Mouse (Mus musculus) embryonic facial prominence, embryonic 12.5 days (tissue): ENCODE results near the gene Pou2f2. TPM values are rescaled to one million over a fixed set of nuclear protein-coding genes. Genes with fewer than 3 reads are reported as not detected.

ENCODE experiments used
- ATAC-seq: fragments of 200-750 bp; cut with Nextera tagmentation; 2 replicates; pipeline ENCODE4 v1.8.0; 2017; ENCODE audit not compliant: insufficient number of reproducible peaks, insufficient read depth, low FRiP score, low TSS enrichment
- H3K27ac ChIP-seq: fragments of 300-500 bp; sonication (generic); 2 replicates; pipeline ENCODE4 v1.5.1; 2016; ENCODE audit warnings: mild to moderate bottlenecking
- H3K27me3 ChIP-seq: fragments of 300-500 bp; sonication (generic); 2 replicates; pipeline ENCODE4 v1.6.1; 2016; ENCODE audit warnings: mild to moderate bottlenecking, moderate library complexity
- H3K36me3 ChIP-seq: fragments of 300-500 bp; sonication (generic); 2 replicates; pipeline ENCODE4 v1.6.1; 2016; ENCODE audit warnings: mild to moderate bottlenecking
- H3K4me1 ChIP-seq: fragments of 300-500 bp; sonication (generic); 2 replicates; pipeline ENCODE4 v1.6.1; 2016
- H3K4me2 ChIP-seq: fragments of 300-500 bp; sonication (generic); replicated peaks from 2 replicates; pipeline ENCODE4 v1.6.1; 2016; ENCODE audit warnings: mild to moderate bottlenecking, moderate library complexity
- H3K4me3 ChIP-seq: fragments of 300-500 bp; sonication (generic); 2 replicates; pipeline ENCODE4 v1.5.1; 2016; ENCODE audit warnings: mild to moderate bottlenecking
- H3K9ac ChIP-seq: fragments of 300-500 bp; sonication (generic); 2 replicates; pipeline ENCODE4 v1.6.1; 2016; ENCODE audit warnings: mild to moderate bottlenecking, moderate library complexity
- H3K9me3 ChIP-seq: fragments of 300-500 bp; sonication (generic); 2 replicates; pipeline ENCODE4 v1.6.1; 2016; ENCODE audit warnings: mild to moderate bottlenecking, moderate library complexity
- WGBS: fragments of 180-500 bp; shearing (Covaris S2); methylation state at CpG from one replicate; pipeline ENCODE4 v1.1.7; 2016; 5-methylcytosine and 5-hydroxymethylcytosine counted together
- polyA plus RNA-seq: library from polyadenylated mRNA; unstranded; fragments of >200 nt; fragmentation: Nextera tagmentation; extraction: Ambion mirVana; gene quantifications from 2 replicates; pipeline ENCODE4 v1.2.1, GENCODE M21; 2016

The Pou2f2 gene
- 2.3 and 3.2 TPM in 2 replicates for polyA plus RNA-seq

- ATAC-seq: peak; percentile 84
- Histone ChIP-seq H3K4me1 (peaks cover 9% of the 10 kb centered on the region; the same call in 1 of the 2 replicates), H3K9ac (peak within 1 kb of the TSS; percentile 59), H3K27ac (peak within 1 kb of the TSS; percentile 50; the same call in 1 of the 2 replicates), H3K27me3 (peaks cover 91% of the 10 kb centered on the region), H3K9me3 (no peaks in the 10 kb centered on the region), H3K36me3 (no peaks in the 10 kb centered on the region), H3K4me2 (peak within 1 kb of the TSS; percentile 87), H3K4me3 (peak within 1 kb of the TSS; percentile 54)
- under 1% methylated on average over 38 of the region's 56 CpGs for whole genome bisulfite sequencing
These were observed at the start of gene Pou2f2 for GRCm38 (mm10) chr7:25179606-25180161. Pou2f2 (minus strand) TSS chr7:25179726.

GRCm38 (mm10) chr7:25227523-25228300 lies 48.2 kb upstream of the Pou2f2 start:
- no peaks in the 10 kb centered on the region for H3K9me3 ChIP-seq
- H3K27me3 ChIP-seq: no peaks in the 10 kb centered on the region
- H3K9ac ChIP-seq: no peak overlapping the region
- peaks cover 96% of the 10 kb centered on the region for H3K36me3 ChIP-seq
- no peak overlapping the region for H3K27ac ChIP-seq
- H3K4me3 ChIP-seq: no peak overlapping the region
- no peaks in the 10 kb centered on the region for H3K4me1 ChIP-seq
- ATAC-seq: no peak
- 88% methylated on average over 1 of the region's 1 CpGs for WGBS
- H3K4me2 ChIP-seq: no peak overlapping the region

- Histone ChIP-seq H3K27ac (0 out of 2 replicates have a peak overlapping the region, but pooled peaks have one; percentile 91), H3K36me3 (peaks cover 43% of the 10 kb centered on the region)
- ATAC-seq: no peak
These were observed 42.9 kb upstream of the Pou2f2 start for GRCm38 (mm10) chr7:25222275-25222967.

GRCm38 (mm10) chr7:25221102-25221883 lies 41.8 kb upstream of the Pou2f2 start, which contains the start of gene Zfp526:
Zfp526 (plus strand) TSS chr7:25221425.
- Histone ChIP-seq H3K27ac (peak within 1 kb of the TSS; percentile 91), H3K4me1 (peaks cover 26% of the 10 kb centered on the region), H3K36me3 (peaks cover 32% of the 10 kb centered on the region), H3K4me3 (peak within 1 kb of the TSS; percentile 72), H3K4me2 (peak within 1 kb of the TSS; percentile 87), H3K27me3 (no peaks in the 10 kb centered on the region), H3K9ac (peak within 1 kb of the TSS; percentile 78), H3K9me3 (no peaks in the 10 kb centered on the region)
- ATAC-seq: peak; percentile 96
- WGBS: under 1% methylated on average over 45 of the region's 45 CpGs

More at GRCm38 (mm10) chr7:25222275-25222967, 42.9 kb upstream of the Pou2f2 start:
- no peaks in the 10 kb centered on the region for H3K9me3 ChIP-seq
- WGBS: 87% methylated on average over 10 of the region's 10 CpGs
- H3K4me1 ChIP-seq: peaks cover 26% of the 10 kb centered on the region
- H3K9ac ChIP-seq: peak overlapping the region; percentile 78
- H3K4me3 ChIP-seq: peak overlapping the region; percentile 72
- no peaks in the 10 kb centered on the region for H3K27me3 ChIP-seq
- peak overlapping the region; percentile 87 for H3K4me2 ChIP-seq

GRCm38 (mm10) chr7:25220457-25221101 lies 41.1 kb upstream of the Pou2f2 start, which contains the start of gene Dedd2:
Dedd2 (minus strand) TSS chr7:25220615.
- Histone ChIP-seq H3K27ac (peak within 1 kb of the TSS; percentile 91), H3K4me2 (peak within 1 kb of the TSS; percentile 87), H3K27me3 (no peaks in the 10 kb centered on the region), H3K36me3 (peaks cover 24% of the 10 kb centered on the region), H3K4me1 (peaks cover 26% of the 10 kb centered on the region), H3K9me3 (no peaks in the 10 kb centered on the region), H3K9ac (peak within 1 kb of the TSS; percentile 78), H3K4me3 (peak within 1 kb of the TSS; percentile 72)
- WGBS: 9% methylated on average over 20 of the region's 20 CpGs
- no peak for ATAC-seq

GRCm38 (mm10) chr7:25219756-25220456 lies 40.4 kb upstream of the Pou2f2 start:
- whole genome bisulfite sequencing: 3% methylated on average over 31 of the region's 31 CpGs

GRCm38 (mm10) chr7:25219416-25219750 lies 39.9 kb upstream of the Pou2f2 start:
- no peak; the same call in 1 of the 2 replicates for ATAC-seq
- H3K4me1 ChIP-seq: peaks cover 26% of the 10 kb centered on the region
- peak overlapping the region; percentile 72 for H3K4me3 ChIP-seq
- WGBS: under 1% methylated on average over 16 of the region's 16 CpGs
- no peaks in the 10 kb centered on the region for H3K9me3 ChIP-seq
- peak overlapping the region; percentile 87 for H3K4me2 ChIP-seq
- H3K36me3 ChIP-seq: peaks cover 12% of the 10 kb centered on the region
- peak overlapping the region; percentile 57 for H3K27ac ChIP-seq
- peak overlapping the region; percentile 70 for H3K9ac ChIP-seq
- no peaks in the 10 kb centered on the region for H3K27me3 ChIP-seq

More at GRCm38 (mm10) chr7:25219756-25220456, 40.4 kb upstream of the Pou2f2 start:
- Histone ChIP-seq H3K36me3 (peaks cover 18% of the 10 kb centered on the region), H3K4me1 (peaks cover 26% of the 10 kb centered on the region), H3K9me3 (no peaks in the 10 kb centered on the region), H3K4me3 (peak overlapping the region; percentile 72), H3K27me3 (no peaks in the 10 kb centered on the region), H3K9ac (peak overlapping the region; percentile 78), H3K27ac (peak overlapping the region; percentile 91), H3K4me2 (peak overlapping the region; percentile 87)
- ATAC-seq: peak; percentile 25

- peak overlapping the region; percentile 72 for H3K4me3 ChIP-seq
- no peaks in the 10 kb centered on the region for H3K9me3 ChIP-seq
- peaks cover 26% of the 10 kb centered on the region for H3K4me1 ChIP-seq
- peak overlapping the region; percentile 87 for H3K4me2 ChIP-seq
- peak overlapping the region; percentile 70 for H3K9ac ChIP-seq
- H3K36me3 ChIP-seq: peaks cover 7% of the 10 kb centered on the region; the same call in 1 of the 2 replicates
- no peaks in the 10 kb centered on the region for H3K27me3 ChIP-seq
- under 1% methylated on average over 53 of the region's 53 CpGs for WGBS
- no peak for ATAC-seq
- H3K27ac ChIP-seq: peak overlapping the region; percentile 57
These were observed 39.3 kb upstream of the Pou2f2 start for GRCm38 (mm10) chr7:25218705-25219415.

- no peak for ATAC-seq
These were observed 38.3 kb upstream of the Pou2f2 start for GRCm38 (mm10) chr7:25217653-25218395.

More at GRCm38 (mm10) chr7:25217653-25218395, 38.3 kb upstream of the Pou2f2 start:
- H3K4me3 ChIP-seq: no peak overlapping the region
- H3K9me3 ChIP-seq: no peaks in the 10 kb centered on the region
- no peaks in the 10 kb centered on the region for H3K36me3 ChIP-seq
- peaks cover 26% of the 10 kb centered on the region for H3K4me1 ChIP-seq
- peak overlapping the region; percentile 87 for H3K4me2 ChIP-seq
- H3K27me3 ChIP-seq: no peaks in the 10 kb centered on the region
- no peak overlapping the region for H3K9ac ChIP-seq
- no peak overlapping the region for H3K27ac ChIP-seq
- 56% methylated on average over 12 of the region's 12 CpGs for WGBS
